Mouse (Mus musculus): ENCODE data around the gene Gm7903. TPM values are rescaled to one million over a fixed set of nuclear protein-coding genes. Genes with fewer than 3 reads are reported as not detected.
"Not testable (repeated sequence)": the region's sequence is repeated elsewhere in the genome, so short reads cannot be mapped to it uniquely, and the experiment has no call there.

Gene Gm7903
- not detected in 2 replicates for polyA plus RNA-seq (2015; fragmentation: Nextera tagmentation; extraction: Ambion mirVana)

DNA sequence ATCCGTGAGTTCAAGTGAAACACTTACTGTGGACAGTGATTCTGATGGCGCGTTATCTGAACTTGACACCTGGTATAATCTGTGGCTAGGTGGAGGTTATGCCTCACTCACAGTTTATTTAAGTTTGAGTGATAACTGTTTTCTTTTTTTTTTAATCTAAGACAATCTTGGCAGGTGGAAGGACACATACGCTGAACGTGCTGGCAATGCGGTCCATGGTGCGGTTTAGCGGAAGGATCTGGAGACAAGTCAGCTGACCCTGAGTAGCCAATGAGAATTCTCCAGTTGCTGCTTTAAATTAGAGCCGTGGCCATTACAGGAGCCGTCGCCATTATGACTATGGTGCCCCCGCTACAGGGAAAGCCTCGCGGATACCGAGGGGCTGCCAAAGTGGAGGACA, at the start of gene Gm7903:
TSS of gene Gm7903 (plus strand) at position 301 of the 400 bp plus-strand sequence.
- WGBS = no CpG with 5 or more reads among the region's 15 CpGs
- not testable (repeated sequence) for ATAC-seq; H3K9me3 ChIP-seq (ENCODE audit: control insufficient read depth); H3K27me3 ChIP-seq (replicated peaks; ENCODE audit: control insufficient read depth, insufficient read depth, low read length); H3K9ac ChIP-seq (ENCODE audit: low read depth, low read length); H3K4me2 ChIP-seq (replicated peaks; ENCODE audit: low read depth); H3K27ac ChIP-seq (ENCODE audit: low read depth, low read length); H3K4me1 ChIP-seq (replicated peaks; ENCODE audit: control insufficient read depth, insufficient read depth, low read length); H3K36me3 ChIP-seq (ENCODE audit: control insufficient read depth, insufficient read depth); H3K4me3 ChIP-seq (ENCODE audit: low read depth, low read length)

DNA sequence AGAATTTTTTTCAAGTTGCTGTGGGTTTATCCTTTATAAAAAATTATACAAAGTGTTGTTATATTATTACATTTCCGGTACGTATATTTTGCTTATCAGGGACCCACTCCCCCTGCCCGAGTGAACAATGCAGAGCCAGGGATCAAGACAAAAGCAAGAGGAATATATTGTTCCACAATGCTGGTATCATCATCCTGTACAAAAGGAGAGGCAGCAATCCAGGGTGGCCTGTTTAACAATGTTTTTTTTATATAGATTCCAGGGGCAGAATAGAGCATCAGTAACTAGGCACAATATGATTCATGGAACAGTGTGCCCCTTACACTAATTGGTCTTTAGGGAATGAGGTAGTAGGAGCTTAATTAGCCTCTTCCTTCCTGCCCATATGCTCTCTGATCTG, 30.1 kb upstream of the Gm7903 start:
- not testable (repeated sequence) for H3K4me1 ChIP-seq (replicated peaks; ENCODE audit: control insufficient read depth, insufficient read depth, low read length); H3K4me3 ChIP-seq (ENCODE audit: low read depth, low read length)
- WGBS = no CpG with 5 or more reads among the region's 3 CpGs

DNA sequence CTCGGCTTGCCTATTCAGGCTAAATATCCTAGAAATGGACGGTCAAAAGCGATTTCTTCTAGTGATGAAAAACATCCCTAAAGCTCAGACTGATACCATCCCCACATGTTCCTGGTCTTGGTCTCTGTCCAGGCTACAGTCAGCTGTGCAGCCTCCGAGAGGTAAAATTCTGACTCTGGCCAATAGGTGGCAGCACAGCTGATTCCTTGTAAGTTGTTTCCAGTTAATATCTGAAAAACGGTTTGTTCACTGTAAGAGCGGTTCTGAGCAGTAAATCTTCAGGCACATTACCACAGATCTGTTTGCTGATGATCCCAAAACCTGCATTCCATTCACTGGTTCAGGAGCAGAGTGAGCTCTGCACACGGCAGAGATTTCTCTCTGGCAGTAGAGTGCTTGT, 12.4 kb upstream of the Gm7903 start:
- not testable (repeated sequence) for H3K27me3 ChIP-seq (replicated peaks; ENCODE audit: control insufficient read depth, insufficient read depth, low read length); H3K9ac ChIP-seq (ENCODE audit: low read depth, low read length); H3K9me3 ChIP-seq (ENCODE audit: control insufficient read depth); ATAC-seq; H3K27ac ChIP-seq (ENCODE audit: low read depth, low read length); H3K4me3 ChIP-seq (ENCODE audit: low read depth, low read length); H3K36me3 ChIP-seq (ENCODE audit: control insufficient read depth, insufficient read depth); H3K4me1 ChIP-seq (replicated peaks; ENCODE audit: control insufficient read depth, insufficient read depth, low read length); H3K4me2 ChIP-seq (replicated peaks; ENCODE audit: low read depth)
- 40% methylated on average over 3 of the region's 7 CpGs for WGBS

More for the DNA sequence above, 30.1 kb upstream of the Gm7903 start:
- not testable (repeated sequence) for H3K9me3 ChIP-seq (ENCODE audit: control insufficient read depth); H3K9ac ChIP-seq (ENCODE audit: low read depth, low read length); H3K27ac ChIP-seq (ENCODE audit: low read depth, low read length); H3K36me3 ChIP-seq (ENCODE audit: control insufficient read depth, insufficient read depth); H3K27me3 ChIP-seq (replicated peaks; ENCODE audit: control insufficient read depth, insufficient read depth, low read length); H3K4me2 ChIP-seq (replicated peaks; ENCODE audit: low read depth); ATAC-seq

DNA sequence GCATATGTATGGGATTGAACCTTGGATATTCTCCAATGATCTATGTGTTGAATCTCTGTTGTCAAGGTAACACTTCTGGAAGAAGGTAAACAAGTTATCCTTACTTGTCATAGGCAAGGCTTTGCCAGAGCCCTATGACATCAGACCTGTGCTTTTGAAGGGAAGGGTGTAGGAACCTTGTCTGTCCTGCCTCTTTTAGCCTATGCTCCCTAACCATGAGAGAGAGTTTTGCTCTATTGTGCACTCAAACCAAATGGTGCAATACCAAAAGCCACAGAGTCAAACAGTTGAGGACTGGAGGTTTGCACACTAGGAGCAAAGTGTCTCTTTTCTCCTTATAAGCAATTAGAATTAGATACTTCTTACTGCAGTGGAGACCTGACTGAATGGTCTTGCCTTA, 11.8 kb upstream of the Gm7903 start:
- not testable (repeated sequence) for H3K36me3 ChIP-seq (ENCODE audit: control insufficient read depth, insufficient read depth); H3K27ac ChIP-seq (ENCODE audit: low read depth, low read length); H3K4me1 ChIP-seq (replicated peaks; ENCODE audit: control insufficient read depth, insufficient read depth, low read length); H3K4me3 ChIP-seq (ENCODE audit: low read depth, low read length); H3K9me3 ChIP-seq (ENCODE audit: control insufficient read depth); H3K9ac ChIP-seq (ENCODE audit: low read depth, low read length); ATAC-seq; H3K27me3 ChIP-seq (replicated peaks; ENCODE audit: control insufficient read depth, insufficient read depth, low read length); H3K4me2 ChIP-seq (replicated peaks; ENCODE audit: low read depth)

DNA sequence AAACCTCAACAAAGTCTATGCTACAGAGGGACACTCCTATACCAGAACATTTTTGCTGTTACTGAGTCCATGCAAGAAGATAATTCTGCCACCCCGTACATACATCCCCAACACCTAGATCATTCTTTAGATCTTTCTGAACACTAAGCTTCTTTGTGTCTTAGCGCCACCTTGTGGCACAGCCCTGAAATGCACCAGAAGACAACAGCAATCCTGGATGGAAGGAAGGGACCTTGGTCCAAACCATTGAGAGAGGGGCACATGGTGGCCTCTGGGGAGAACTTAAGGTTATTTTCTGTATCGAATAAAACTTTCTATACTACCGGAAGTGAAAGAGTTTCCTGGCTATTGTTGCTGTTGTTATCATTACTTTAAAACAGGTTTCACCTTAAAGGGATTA, 11.2 kb upstream of the Gm7903 start:
- not testable (repeated sequence) for H3K9ac ChIP-seq (ENCODE audit: low read depth, low read length); H3K4me3 ChIP-seq (ENCODE audit: low read depth, low read length); H3K27me3 ChIP-seq (replicated peaks; ENCODE audit: control insufficient read depth, insufficient read depth, low read length); H3K9me3 ChIP-seq (ENCODE audit: control insufficient read depth); ATAC-seq; H3K36me3 ChIP-seq (ENCODE audit: control insufficient read depth, insufficient read depth); H3K4me1 ChIP-seq (replicated peaks; ENCODE audit: control insufficient read depth, insufficient read depth, low read length); H3K4me2 ChIP-seq (replicated peaks; ENCODE audit: low read depth); H3K27ac ChIP-seq (ENCODE audit: low read depth, low read length)
- no CpG with 5 or more reads among the region's 4 CpGs for WGBS

DNA sequence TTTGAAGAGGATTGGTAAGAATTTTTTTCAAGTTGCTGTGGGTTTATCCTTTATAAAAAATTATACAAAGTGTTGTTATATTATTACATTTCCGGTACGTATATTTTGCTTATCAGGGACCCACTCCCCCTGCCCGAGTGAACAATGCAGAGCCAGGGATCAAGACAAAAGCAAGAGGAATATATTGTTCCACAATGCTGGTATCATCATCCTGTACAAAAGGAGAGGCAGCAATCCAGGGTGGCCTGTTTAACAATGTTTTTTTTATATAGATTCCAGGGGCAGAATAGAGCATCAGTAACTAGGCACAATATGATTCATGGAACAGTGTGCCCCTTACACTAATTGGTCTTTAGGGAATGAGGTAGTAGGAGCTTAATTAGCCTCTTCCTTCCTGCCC, 30.5 kb downstream of the Gm7903 start:
- not testable (repeated sequence) for H3K9ac ChIP-seq (ENCODE audit: low read depth, low read length)
- no CpG with 5 or more reads among the region's 3 CpGs for WGBS

DNA sequence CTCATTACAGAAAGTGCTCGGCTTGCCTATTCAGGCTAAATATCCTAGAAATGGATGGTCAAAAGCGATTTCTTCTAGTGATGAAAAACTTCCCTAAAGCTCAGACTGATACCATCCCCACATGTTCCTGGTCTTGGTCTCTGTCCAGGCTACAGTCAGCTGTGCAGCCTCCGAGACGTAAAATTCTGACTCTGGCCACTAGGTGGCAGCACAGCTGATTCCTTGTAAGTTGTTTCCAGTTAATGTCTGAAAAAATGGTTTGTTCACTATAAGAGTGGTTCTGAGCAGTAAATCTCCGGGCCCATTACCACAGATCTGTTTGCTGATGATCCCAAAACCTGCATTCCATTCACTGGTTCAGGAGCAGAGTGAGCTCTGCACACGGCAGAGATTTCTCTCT, 48.3 kb downstream of the Gm7903 start:
- WGBS = no CpG with 5 or more reads among the region's 6 CpGs
- H3K27me3 ChIP-seq (replicated peaks; ENCODE audit: control insufficient read depth, insufficient read depth, low read length); H3K27ac ChIP-seq (ENCODE audit: low read depth, low read length); ATAC-seq; H3K4me2 ChIP-seq (replicated peaks; ENCODE audit: low read depth); H3K9me3 ChIP-seq (ENCODE audit: control insufficient read depth); H3K4me1 ChIP-seq (replicated peaks; ENCODE audit: control insufficient read depth, insufficient read depth, low read length); H3K9ac ChIP-seq (ENCODE audit: low read depth, low read length); H3K36me3 ChIP-seq (ENCODE audit: control insufficient read depth, insufficient read depth); H3K4me3 ChIP-seq (ENCODE audit: low read depth, low read length): not testable (repeated sequence)

More for the DNA sequence above, 30.5 kb downstream of the Gm7903 start:
- not testable (repeated sequence) for H3K4me1 ChIP-seq (replicated peaks; ENCODE audit: control insufficient read depth, insufficient read depth, low read length); H3K4me3 ChIP-seq (ENCODE audit: low read depth, low read length); H3K36me3 ChIP-seq (ENCODE audit: control insufficient read depth, insufficient read depth); ATAC-seq; H3K27ac ChIP-seq (ENCODE audit: low read depth, low read length); H3K9me3 ChIP-seq (ENCODE audit: control insufficient read depth); H3K4me2 ChIP-seq (replicated peaks; ENCODE audit: low read depth); H3K27me3 ChIP-seq (replicated peaks; ENCODE audit: control insufficient read depth, insufficient read depth, low read length)

DNA sequence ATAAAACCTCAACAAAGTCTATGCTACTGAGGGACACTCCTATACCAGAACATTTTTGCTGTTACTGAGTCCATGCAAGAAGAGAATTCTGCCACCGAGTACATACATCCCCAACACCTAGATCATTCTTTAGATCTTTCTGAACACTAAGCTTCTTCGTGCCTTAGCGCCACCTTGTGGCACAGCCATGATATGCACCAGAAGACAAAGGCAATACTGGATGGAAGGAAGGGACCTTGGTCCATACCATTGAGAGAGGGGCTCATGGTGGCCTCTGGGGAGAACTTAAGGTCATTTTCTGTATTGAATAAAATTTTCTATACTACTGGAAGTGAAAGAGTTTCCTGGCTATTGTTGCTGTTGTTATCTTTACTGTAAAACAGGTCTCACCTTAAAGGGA, 49.5 kb downstream of the Gm7903 start:
- not testable (repeated sequence) for H3K27ac ChIP-seq (ENCODE audit: low read depth, low read length); H3K9ac ChIP-seq (ENCODE audit: low read depth, low read length); H3K4me3 ChIP-seq (ENCODE audit: low read depth, low read length); H3K9me3 ChIP-seq (ENCODE audit: control insufficient read depth); ATAC-seq; H3K27me3 ChIP-seq (replicated peaks; ENCODE audit: control insufficient read depth, insufficient read depth, low read length); H3K4me2 ChIP-seq (replicated peaks; ENCODE audit: low read depth); H3K4me1 ChIP-seq (replicated peaks; ENCODE audit: control insufficient read depth, insufficient read depth, low read length); H3K36me3 ChIP-seq (ENCODE audit: control insufficient read depth, insufficient read depth)
- no CpG with 5 or more reads among the region's 3 CpGs for WGBS
